Mouse (Mus musculus) embryonic stem cell, embryonic (primary cell): ENCODE measurements around the gene Znhit6.

Experiments
- CTCF ChIA-PET, 4 experiments: fragments of 300-600 bp in 2 of 4; fragments of 350-600 bp in 2 of 4; sonication (Branson Sonifier 250); formaldehyde crosslinking; loops; one replicate each; lab custom pipeline; 2022; ENCODE audit warnings: inconsistent platforms in 2 of 4; lab: Charles Lee
- POLR2A ChIA-PET, 4 experiments: fragments of 300-600 bp in 2 of 4; fragments of 350-600 bp in 2 of 4; sonication (Branson Sonifier 250); formaldehyde crosslinking; loops; one replicate each; lab custom pipeline; 2022; ENCODE audit warnings: antibody characterized with exemption in 4 of 4, inconsistent platforms in 1 of 4; lab: Charles Lee

Znhit6 gene

DNA sequence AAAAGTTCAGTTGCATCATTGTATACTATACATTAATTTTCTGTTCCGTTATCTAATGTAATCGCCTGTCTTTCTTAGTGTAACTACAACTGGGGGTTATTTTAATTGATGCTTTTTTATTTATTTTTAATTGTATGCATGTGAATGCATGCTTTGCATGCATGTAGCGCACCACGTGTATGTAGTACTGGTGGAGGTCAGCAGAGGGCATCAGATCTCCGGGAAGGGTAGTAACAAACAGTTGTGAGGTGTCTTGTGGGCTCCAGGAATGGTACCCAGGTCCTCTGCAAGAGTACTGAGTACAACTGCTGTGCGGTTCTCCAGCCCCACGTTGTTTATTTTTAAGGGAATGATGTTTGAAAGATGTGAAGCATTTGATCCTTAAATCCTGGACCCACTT, 23.1 kb downstream of the Znhit6 start:
- CTCF ChIA-PET, result no interaction called here
- POLR2A ChIA-PET, result interaction anchor here in 1 of 4 experiments (0.8 to 1.0 kb wide), 2 partner anchors 16 to 51 kb away, joined by 3 read pairs; partner anchors contain the start of gene Ccn1

DNA sequence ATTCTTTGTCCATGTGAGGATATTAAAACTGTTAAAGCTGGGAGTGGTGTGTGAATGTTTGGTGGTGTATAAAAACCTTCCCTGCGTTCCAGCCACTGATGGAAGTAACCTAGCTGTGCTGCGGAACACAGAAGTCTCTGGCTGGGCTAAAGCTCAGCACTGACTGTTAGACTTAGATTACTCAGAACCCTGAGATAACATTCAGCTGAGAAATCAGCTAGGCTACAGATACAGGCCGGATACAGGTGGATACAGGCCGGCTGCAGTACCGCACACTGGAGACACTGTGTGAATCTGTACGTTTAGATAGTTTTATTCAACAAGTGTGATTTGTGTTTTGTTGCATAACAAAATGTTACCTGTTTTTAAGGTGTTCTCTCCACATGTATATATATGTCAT, 24.8 kb downstream of the Znhit6 start:
- ChIA-PET CTCF (interaction anchor here in 1 of 4 experiments (0.6 kb wide), 1 partner anchor 117 kb away, joined by 3 read pairs; no protein-coding TSS in a partner anchor), POLR2A (interaction anchor here in 1 of 4 experiments (0.6 to 1.0 kb wide), 2 partner anchors 10 to 49 kb away, joined by 3 read pairs; partner anchors contain the start of gene Ccn1)

DNA sequence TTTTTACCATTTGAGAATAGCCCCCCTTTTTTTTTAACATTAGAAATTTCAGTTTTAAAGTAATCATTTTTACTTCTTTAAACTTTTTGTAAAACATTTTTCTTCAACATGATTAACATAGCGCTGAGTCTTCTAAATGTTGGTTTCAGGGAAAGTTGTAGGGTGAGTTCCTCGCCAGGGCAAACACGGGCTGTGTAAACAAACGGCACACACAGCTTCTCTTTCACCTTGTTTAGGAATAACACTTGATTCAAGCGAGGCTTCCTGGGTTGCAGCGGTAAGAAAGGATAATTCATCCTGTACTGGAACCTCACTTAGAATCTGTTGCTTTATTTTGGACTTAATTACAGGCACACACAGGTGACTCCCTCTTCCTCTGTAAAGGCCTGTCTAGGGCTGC, 25.3 kb downstream of the Znhit6 start:
- ChIA-PET CTCF (interaction anchor here in 1 of 4 experiments (0.6 kb wide), 1 partner anchor 116 kb away, joined by 3 read pairs; no protein-coding TSS in a partner anchor), POLR2A (interaction anchor here in 1 of 4 experiments (1.0 kb wide), 1 partner anchor 9 kb away, joined by 3 read pairs; no protein-coding TSS in a partner anchor)

DNA sequence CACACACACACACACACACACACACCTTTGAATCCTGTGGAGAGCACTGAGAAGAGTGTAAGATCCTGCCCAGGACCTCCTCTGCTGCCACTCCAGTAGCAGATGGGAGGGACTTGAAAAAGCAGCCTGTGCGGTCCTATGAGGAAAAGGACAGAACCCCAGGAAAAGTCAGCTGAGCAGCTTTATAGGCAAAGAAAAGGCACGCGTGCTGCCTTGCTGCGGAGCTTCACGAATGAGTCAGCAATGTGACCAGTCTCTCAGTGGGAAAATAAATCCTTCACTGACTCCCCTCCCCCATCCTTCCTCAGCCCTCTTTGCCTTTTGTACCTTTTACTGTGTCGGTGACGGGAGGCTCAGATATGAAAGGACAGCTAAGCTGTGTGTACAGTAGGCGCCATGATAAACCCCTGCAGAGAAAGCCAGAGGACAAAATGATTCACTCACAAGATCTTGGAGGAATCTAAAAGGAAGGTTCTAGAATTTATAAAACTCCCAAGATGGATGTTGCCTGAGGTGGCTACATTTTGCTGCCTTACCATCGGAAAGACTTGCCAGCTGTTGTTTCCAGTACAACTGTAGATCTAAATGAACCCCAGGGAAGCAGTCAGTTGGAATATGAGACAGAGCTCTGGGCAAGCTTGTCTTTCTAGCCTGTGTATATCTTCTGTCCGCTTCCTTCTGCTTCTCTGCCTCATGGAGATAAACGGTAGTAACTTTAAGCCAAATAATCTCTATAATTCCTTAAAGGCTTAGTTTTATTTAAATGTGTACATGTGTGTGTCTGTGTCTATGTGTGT, 26.6 kb downstream of the Znhit6 start:
- ChIA-PET POLR2A (interaction anchor here in 2 of 4 experiments (0.6 to 1.6 kb wide), 5 partner anchors 12 to 335 kb away, joined by 3 to 5 read pairs (median 3); partner anchors contain the start of gene 2410004B18Rik (in 1 of the 2)), CTCF (no interaction called here)

DNA sequence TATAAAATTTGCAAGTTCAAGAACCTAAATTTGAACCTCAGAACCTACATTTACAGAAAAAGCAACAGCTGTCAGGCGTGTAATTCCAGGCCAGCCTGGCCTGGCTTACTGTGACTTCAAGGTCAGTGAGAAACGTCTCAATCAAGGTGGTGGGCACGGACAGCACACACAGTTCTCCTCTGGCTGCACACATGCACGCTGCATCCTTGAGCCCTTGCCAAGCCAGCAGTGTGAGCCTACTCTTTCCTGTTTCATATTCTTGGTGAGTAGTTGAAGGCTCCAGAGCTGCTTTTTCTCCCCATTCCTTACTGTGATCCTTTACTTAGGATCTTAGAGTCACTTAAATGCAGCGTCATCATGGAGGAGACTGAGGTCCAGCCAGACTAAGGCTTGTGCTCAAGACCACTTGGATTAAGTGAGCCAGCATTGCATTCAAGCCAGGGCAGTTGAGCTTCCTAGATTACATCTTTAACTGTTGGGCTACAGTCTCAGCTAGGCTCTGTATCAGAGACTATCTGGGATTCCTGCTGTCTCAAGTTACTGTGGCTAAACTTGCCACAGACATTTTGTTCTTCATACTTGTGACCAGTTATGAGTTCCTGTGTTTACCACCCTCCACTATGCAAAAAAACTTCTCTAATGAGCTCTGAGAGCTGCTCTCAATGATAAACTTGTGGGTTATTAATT, 29.6 kb downstream of the Znhit6 start:
- CTCF ChIA-PET, result interaction anchor here in 1 of 4 experiments (0.5 kb wide), 1 partner anchor 268 kb away, joined by 4 read pairs; no protein-coding TSS in a partner anchor
- POLR2A ChIA-PET, result interaction anchor here in 2 of 4 experiments (1.0 to 1.5 kb wide), 3 partner anchors 13 to 308 kb away, joined by 3 to 4 read pairs (median 3); partner anchors contain the start of gene Ccn1 (in 1 of the 2)

DNA sequence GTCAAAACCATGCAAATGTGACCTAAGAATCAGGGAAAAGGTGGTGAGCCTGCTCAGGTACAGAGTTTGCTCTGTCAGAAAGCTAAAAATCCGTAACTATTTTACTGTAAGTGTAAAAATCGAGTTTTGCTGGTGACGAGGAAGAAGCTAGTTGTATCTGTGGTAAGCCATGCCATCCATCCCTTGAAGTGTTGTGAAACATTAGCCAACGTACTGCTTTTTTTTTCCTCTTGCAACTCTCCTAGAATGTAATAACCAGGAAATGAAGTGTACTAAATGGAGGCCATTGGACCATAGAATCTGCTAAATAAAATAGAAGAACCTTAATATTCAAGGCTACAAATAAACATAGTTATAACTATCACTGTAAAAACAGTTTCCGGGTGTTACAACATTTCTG, 32.3 kb downstream of the Znhit6 start:
- ChIA-PET CTCF (no interaction called here), POLR2A (no interaction called here)

DNA sequence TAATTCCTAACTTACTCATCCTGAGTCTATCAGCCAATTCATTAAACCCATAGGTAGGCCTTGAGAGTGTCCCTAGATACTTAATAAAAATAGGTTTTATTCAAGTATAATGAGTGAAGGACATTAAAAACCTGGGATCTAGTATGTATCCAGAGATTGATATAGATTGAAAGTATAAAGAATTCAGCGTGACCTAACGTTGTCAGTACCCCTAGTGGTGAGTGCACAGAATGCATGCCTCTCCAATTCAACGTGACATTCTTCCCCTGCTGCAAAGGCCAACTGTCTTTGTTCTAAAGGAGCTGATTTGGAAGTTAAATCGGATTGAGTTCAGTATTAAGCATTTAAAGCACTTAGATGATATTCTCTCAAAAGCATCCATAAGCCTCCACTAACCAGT, 36.7 kb downstream of the Znhit6 start:
- ChIA-PET CTCF (interaction anchor here in 2 of 4 experiments (0.6 to 1.0 kb wide), 5 partner anchors 9 to 292 kb away, joined by 3 to 6 read pairs (median 4); no protein-coding TSS in a partner anchor), POLR2A (interaction anchor here in 1 of 4 experiments (0.6 to 1.6 kb wide), 3 partner anchors 21 to 37 kb away, joined by 3 to 9 read pairs (median 4); partner anchors contain the start of gene Ccn1)

DNA sequence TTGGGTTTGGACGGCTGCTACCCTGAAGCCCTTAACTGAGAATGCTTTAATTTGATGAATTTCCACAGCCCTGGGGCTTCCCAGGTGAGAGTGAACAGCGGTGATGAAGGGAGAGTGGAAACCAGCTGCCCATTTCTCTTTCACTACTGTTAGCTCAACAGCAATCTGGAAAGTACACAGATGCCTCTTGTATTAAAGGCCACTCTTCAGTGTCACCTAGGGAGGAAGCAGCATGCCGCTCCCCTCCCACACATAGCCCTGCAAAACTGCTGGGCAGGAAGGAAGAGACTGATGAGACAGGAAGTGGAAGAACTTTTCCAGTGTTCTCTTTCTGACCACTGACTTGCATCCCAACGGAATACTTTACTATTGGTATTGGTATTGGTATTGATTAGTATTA, 37.2 kb downstream of the Znhit6 start:
- ChIA-PET POLR2A (interaction anchor here in 3 of 4 experiments (0.6 to 1.6 kb wide), 6 partner anchors 20 to 259 kb away, joined by 3 to 9 read pairs (median 4); partner anchors contain the start of gene Ccn1 (in 2 of the 3)), CTCF (interaction anchor here in 3 of 4 experiments (0.6 to 1.0 kb wide), 6 partner anchors 8 to 291 kb away, joined by 3 to 6 read pairs (median 4); no protein-coding TSS in a partner anchor)

DNA sequence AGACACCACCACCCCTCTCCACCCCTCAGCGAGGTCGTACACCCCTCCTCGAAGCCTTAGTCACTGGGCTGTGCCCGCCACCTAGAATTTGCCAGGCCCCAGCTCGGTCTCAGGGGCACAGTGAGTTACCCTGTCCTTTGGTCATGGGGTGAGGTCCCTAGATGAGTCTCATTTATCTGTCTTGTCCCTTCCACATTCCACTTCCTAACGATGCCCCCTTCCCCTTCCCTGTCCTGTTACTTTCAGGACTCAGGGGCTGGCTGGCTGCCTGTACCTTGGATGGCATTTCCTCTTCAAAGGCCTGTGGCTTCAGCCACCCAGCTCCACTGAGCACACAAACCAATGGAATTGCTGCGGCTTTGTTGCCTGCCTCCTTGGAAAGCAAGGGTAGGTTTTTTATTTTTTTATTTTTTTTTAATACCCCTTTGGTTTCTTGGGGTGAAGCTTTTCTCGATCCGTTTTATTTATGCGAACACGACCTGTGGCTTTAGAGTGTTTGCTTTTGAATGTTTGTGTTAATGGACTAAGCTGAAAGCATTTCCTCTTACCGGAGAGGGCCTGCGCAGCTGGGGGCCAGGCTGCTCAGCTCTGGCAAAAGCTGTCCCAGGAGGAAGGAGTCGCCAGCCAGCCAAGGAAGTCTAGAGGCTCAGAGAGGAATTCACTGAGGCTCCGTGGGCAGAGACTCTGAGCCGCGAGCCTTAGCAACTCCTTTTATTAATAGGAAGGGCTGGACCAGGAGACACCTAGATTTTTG, 38.5 kb downstream of the Znhit6 start:
- CTCF ChIA-PET, result interaction anchor here in 3 of 4 experiments (0.6 to 1.0 kb wide), 4 partner anchors 19 to 327 kb away, joined by 3 to 7 read pairs (median 3); no protein-coding TSS in a partner anchor
- POLR2A ChIA-PET, result interaction anchor here in 2 of 4 experiments (0.6 to 2.1 kb wide), 12 partner anchors 16 to 310 kb away, joined by 3 to 9 read pairs (median 3); partner anchors contain the start of gene Ccn1 (in 2 of the 2)

DNA sequence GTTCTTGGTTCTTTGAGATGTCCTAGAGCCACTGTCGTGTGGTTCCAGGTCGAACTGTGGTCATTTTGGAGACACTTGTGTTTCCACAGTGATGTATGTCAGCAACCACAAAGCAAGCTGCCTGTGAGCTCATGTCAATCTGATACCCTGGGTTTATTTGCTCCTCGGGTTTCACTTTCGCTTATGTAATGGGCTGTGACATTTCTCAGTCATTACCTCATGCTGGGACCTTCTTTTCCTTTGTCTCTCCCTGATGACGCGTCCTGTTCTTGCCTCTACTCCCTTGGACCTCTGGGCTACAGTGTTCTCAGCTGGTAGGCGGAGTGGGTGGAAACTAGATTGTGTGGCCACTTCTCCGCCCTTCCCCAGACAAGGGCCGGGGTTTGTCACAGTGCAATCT, 42.3 kb downstream of the Znhit6 start:
- POLR2A ChIA-PET, result interaction anchor here in 3 of 4 experiments (0.6 to 1.9 kb wide), 6 partner anchors 13 to 255 kb away, joined by 3 to 4 read pairs (median 3); partner anchors contain the start of genes Ccn1 (in 1 of the 3) and Znhit6 (in 1 of the 3)
- CTCF ChIA-PET, result no interaction called here

DNA sequence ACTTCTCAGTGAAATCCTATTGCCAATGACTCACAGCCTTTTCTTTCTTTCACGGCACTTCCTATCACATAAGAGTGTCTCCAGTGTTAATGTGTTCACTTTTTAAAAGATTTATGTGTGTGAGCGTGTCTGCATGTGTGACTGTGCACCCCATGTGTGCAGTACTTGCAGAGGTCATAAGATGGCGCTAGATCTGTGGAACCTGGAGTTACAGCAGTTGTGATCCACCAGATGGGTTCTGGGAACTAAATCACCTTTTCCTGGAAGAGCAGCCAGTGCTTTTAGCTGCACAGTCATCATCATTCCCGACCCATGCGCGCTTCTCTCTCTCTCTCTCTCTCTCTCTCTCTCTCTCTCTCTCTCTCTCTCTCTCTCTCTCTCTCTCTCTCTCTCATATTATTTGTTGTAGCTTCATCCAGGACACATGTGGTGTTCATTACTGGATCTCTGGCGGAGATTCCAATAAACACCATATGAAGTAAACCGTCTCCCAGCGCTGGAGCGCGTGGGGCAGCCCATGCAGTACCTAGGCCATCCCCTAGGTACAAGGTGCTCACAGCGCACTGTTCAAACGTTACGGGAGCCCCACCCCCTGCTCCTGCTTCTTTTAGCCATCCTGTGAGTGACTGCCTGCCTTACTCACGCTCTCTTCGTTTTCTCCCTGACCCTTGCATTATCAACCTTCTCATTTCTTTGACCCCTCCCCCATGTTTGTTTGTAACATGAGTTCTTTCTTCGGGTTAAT, 43.8 kb downstream of the Znhit6 start:
- CTCF ChIA-PET, result no interaction called here
- POLR2A ChIA-PET, result interaction anchor here (0.6 to 1.9 kb wide), 4 partner anchors 13 to 274 kb away, joined by 3 to 4 read pairs (median 4); no protein-coding TSS in a partner anchor

DNA sequence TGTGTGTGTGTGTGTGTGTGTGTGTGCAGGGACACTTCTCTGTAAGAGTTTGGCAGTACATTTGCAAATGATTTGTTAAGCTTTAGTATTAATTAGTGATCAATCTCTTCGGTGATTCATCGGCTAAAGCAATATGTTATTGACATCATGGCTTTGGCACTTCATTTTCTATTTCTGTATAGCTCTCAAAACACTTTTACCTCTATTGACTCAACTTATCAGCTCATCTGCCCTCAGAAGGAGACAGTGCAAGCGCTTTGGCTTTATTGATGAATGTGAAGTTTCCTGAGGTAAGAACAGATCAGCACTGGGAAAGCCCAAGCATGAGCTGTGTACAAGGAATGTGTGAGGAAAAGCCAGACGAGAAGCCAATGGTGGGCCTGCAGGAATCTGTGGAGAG, 45.2 kb downstream of the Znhit6 start:
- ChIA-PET POLR2A (interaction anchor here in 1 of 4 experiments (1.5 to 1.7 kb wide), 2 partner anchors 18 to 28 kb away, joined by 3 to 8 read pairs; partner anchors contain the start of gene Ccn1), CTCF (interaction anchor here in 2 of 4 experiments (0.6 to 1.1 kb wide), 2 partner anchors 8 to 329 kb away, joined by 4 to 5 read pairs; no protein-coding TSS in a partner anchor)

DNA sequence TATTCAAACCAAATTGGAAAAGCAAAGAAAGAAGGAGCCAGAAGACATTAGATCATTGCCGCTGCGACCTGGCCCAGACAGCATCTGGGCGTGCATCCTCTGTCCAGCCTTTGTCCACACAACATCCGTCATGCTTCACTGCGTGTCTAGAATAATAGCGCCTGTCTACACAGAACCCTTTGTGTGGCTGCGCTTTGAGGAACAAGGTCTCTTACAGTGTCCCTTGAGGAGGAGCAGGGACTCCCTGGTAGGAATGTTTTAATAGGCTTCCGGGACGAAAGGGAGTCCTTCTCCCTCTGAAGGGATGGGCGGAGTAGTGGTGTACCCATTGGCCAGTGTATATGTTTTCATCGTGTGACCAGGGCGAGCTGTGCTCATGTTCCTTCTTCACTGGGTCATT, 47.0 kb downstream of the Znhit6 start:
- ChIA-PET CTCF (interaction anchor here in 1 of 4 experiments (1.1 kb wide), 1 partner anchor 10 kb away, joined by 6 read pairs; no protein-coding TSS in a partner anchor), POLR2A (interaction anchor here in 1 of 4 experiments (1.3 kb wide), 1 partner anchor 9 kb away, joined by 3 read pairs; no protein-coding TSS in a partner anchor)

DNA sequence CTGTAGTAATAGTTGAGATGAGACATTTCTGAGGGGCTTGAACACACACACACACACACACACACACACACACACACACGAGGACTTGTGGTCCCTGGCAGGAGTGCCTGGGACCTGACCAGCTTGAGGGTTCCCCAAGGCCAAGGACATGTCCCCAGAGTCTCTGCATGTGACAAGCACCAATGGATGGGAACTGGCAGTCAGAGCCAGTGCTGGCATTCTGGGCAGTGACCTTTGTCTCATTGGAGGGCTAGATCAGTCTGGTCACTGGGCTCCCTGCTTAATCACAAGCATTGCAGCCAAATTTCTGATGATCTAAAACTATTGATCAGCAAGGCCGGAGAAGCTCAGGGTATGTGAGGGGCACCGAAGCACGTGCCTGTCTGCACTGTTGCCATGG, 48.8 kb downstream of the Znhit6 start:
- POLR2A ChIA-PET, result interaction anchor here in 1 of 4 experiments (1.4 kb wide), 1 partner anchor 25 kb away, joined by 6 read pairs; the partner anchor contains the start of gene Ccn1

DNA sequence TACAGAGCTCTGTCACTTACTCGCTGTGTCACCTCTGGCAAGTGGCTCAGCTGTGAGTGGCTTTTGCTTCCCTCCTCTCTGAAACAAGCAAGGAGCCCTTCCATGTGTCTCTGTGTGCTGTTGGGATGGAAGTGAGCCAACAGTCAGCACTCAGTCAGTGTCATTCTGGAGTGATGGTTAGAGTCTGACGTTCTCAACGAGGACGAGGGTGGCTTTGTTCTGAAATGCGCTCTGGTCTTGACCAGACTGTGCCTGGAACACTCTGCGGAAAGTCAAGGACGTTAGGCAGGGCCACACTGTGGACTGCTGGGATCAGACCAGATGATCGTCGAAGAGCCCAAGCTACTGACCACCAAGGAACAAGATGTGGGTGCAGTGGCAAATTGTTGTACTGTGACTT, 49.5 kb downstream of the Znhit6 start:
- ChIA-PET CTCF (no interaction called here), POLR2A (interaction anchor here in 2 of 4 experiments (1.0 to 1.4 kb wide), 3 partner anchors 24 to 26 kb away, joined by 3 to 6 read pairs (median 4); partner anchors contain the start of gene Ccn1 (in 2 of the 2))

More for the DNA sequence above, 48.8 kb downstream of the Znhit6 start:
- CTCF ChIA-PET, result no interaction called here

DNA sequence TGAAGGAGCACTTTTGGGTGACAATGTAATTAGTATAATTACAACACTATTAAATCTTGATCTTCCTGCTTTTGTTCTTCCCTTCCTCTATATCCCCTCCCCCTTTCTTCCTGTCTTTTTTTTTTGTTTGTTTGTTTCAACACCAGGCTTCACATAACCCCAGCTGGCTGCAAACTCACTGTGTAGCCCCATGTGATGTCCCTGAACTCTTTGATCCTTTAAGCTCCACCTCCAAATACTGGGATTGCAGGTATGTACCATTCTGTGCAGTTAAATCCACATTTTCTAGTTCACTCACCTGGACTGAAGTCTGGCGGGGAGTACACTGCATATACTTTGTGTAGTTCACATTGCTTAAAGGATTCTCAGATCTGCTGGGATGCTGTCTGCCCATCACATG, 50.1 kb downstream of the Znhit6 start:
- ChIA-PET POLR2A (interaction anchor here in 2 of 4 experiments (0.7 to 1.8 kb wide), 4 partner anchors 24 to 77 kb away, joined by 3 to 5 read pairs (median 4); partner anchors contain the start of gene Ccn1 (in 1 of the 2)), CTCF (no interaction called here)
